Mouse (Mus musculus): ENCODE data around the gene Rab35.

DNA sequence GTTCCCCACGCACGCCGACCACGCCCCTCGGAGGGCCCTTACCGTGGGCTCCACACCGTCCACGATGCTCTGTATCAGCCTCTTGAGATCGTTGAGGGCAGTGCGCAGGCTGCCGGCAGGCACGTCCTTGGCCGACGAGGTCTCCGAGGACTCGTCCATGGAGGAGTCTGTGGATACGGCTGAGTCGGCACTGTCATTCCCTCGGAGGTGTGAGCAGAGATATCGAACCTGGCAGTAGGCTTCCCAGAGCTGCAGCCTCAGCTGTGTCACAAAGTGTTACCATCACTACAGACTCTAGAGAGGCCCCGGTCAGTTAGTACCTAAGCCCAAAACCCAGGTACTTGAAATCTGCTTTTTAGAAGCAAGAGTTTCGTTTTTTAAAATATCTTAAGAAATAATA is 30.9 kb downstream of the Rab35 start:
- TF ChIP-seq MYC (IDR thresholded peaks at IDR 0.05; ENCODE audit: low read depth, low read length) = no peak
- no peak for TF ChIP-seq CTCF (conservative IDR thresholded peaks at IDR 0.05 in 1 of 2, IDR thresholded peaks at IDR 0.05 in 1 of 2; ENCODE audit: low read depth in 2 of 2, low read length in 2 of 2)
- TF ChIP-seq POLR2A (IDR thresholded peaks at IDR 0.05; ENCODE audit: low read depth, low read length) = no peak
- TF ChIP-seq MAX (IDR thresholded peaks at IDR 0.05; ENCODE audit: low read length) = no peak
- TF ChIP-seq SIN3A (IDR thresholded peaks at IDR 0.05; ENCODE audit: low read length) = no peak
- TF ChIP-seq ETS1 (conservative IDR thresholded peaks at IDR 0.05; ENCODE audit: low read depth, low read length) = no peak
- no peak for TF ChIP-seq MEF2A (IDR thresholded peaks at IDR 0.05; ENCODE audit: borderline replicate concordance, low read depth, low read length)
- TF ChIP-seq KAT2A (IDR thresholded peaks at IDR 0.05; ENCODE audit: insufficient replicate concordance, low read length) = no peak
- TF ChIP-seq TBP (conservative IDR thresholded peaks at IDR 0.05; ENCODE audit: low read depth, low read length) = no peak
- no peak for TF ChIP-seq UBTF (IDR thresholded peaks at IDR 0.05; ENCODE audit: low read depth, low read length)

Measured in CH12.LX (cell line).